Mouse (Mus musculus): Measurements from ENCODE around the gene 2310034G01Rik. TPM values are rescaled to one million over a fixed set of nuclear protein-coding genes. Genes with fewer than 3 reads are reported as not detected.

2310034G01Rik gene
- polyA plus RNA-seq, 1 experiment from 2014 or later, result 2.4 TPM

- no peak for ATAC-seq (ENCODE audit: low FRiP score)
- peak overlapping the region; percentile 76 for H3K9ac ChIP-seq (replicated peaks)
- no peaks in the 10 kb centered on the region for H3K9me3 ChIP-seq (replicated peaks)
- peak overlapping the region; percentile 63 for H3K4me3 ChIP-seq (replicated peaks)
- no peak overlapping the region for H3K27ac ChIP-seq (replicated peaks)
- peaks cover 23% of the 10 kb centered on the region for H3K4me1 ChIP-seq
- 16% methylated on average over 25 of the region's 25 CpGs for WGBS
- peaks cover 10% of the 10 kb centered on the region; the same call in 1 of the 2 replicates for H3K27me3 ChIP-seq (replicated peaks)
- no peaks in the 10 kb centered on the region for H3K36me3 ChIP-seq
- peak overlapping the region; percentile 80 for H3K4me2 ChIP-seq
Observed at GRCm38 (mm10) chr19:46357344-46358280, 7.5 kb upstream of the 2310034G01Rik start.

- peak overlapping the region; percentile 76 for H3K9ac ChIP-seq (replicated peaks)
- under 1% methylated on average over 29 of the region's 29 CpGs for WGBS
- peak overlapping the region; percentile 80 for H3K4me2 ChIP-seq
- peak overlapping the region; percentile 30 for H3K27ac ChIP-seq (replicated peaks)
- peak overlapping the region; percentile 63 for H3K4me3 ChIP-seq (replicated peaks)
- peak; percentile 92 for ATAC-seq (ENCODE audit: low FRiP score)
- H3K27me3 ChIP-seq (replicated peaks), result peaks cover 10% of the 10 kb centered on the region; the same call in 1 of the 2 replicates
- peaks cover 23% of the 10 kb centered on the region for H3K4me1 ChIP-seq
- no peaks in the 10 kb centered on the region for H3K36me3 ChIP-seq
- no peaks in the 10 kb centered on the region for H3K9me3 ChIP-seq (replicated peaks)
Observed at GRCm38 (mm10) chr19:46356701-46357138, 6.6 kb upstream of the 2310034G01Rik start.

- H3K27ac ChIP-seq (replicated peaks), result peak overlapping the region; percentile 92; the same call in 1 of the 2 replicates
- peak overlapping the region; percentile 73 for H3K4me2 ChIP-seq
- no peaks in the 10 kb centered on the region for H3K9me3 ChIP-seq (replicated peaks)
- 33% methylated on average over 6 of the region's 6 CpGs for WGBS
- peak overlapping the region; percentile 60 for H3K4me3 ChIP-seq (replicated peaks)
- H3K9ac ChIP-seq (replicated peaks), result peak overlapping the region; percentile 75
- peaks cover 27% of the 10 kb centered on the region for H3K4me1 ChIP-seq
- H3K36me3 ChIP-seq, result no peaks in the 10 kb centered on the region
- H3K27me3 ChIP-seq (replicated peaks), result 0 out of 2 replicates have a peak, but pooled peaks cover 6% of the 10 kb centered on the region
- ATAC-seq (ENCODE audit: low FRiP score), result 0 out of 2 replicates have a peak, but pooled peaks have one; percentile 35
Observed at GRCm38 (mm10) chr19:46349550-46349949, 552 bp downstream of the 2310034G01Rik start.

DNA sequence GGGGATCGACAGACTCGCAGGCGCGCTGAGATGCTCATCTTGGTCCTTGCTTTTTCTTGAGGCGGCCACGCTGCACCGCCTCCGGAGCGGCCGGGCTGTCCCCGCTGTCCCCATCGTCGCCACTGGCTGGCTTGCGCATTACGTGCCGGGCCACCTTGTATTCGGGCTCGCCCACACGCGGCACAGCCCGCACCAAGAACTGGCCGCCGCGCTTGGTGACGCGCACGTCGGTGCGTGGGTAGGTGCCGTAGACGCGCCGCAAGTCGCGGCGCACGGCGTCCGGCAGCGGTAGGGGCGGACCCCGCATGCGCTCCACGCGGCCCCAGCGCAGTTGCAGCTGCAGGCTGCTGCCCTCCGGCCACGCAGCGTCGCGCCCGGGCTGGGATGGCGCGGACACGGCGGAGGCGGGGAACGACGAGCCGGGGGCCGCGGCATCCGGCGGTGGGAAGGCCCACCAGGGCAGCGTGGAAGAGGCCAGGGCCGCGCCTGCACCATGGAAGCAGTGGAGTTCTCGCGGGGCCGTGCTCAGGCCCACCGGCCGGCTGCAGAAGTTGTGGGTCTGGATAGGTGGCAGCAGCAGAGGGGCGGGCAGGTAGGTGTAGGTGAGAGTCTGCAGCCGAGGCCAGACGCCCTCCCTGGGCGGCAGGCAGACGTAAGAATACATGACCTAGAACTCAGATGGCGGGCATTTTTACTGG lies 1.2 kb downstream of the 2310034G01Rik start:
- peak overlapping the region; percentile 75 for H3K9ac ChIP-seq (replicated peaks)
- peak overlapping the region; percentile 92 for H3K27ac ChIP-seq (replicated peaks)
- H3K36me3 ChIP-seq, result no peaks in the 10 kb centered on the region
- H3K4me3 ChIP-seq (replicated peaks), result peak overlapping the region; percentile 60
- 0 out of 2 replicates have a peak, but pooled peaks cover 7% of the 10 kb centered on the region for H3K27me3 ChIP-seq (replicated peaks)
- H3K4me2 ChIP-seq, result peak overlapping the region; percentile 73
- ATAC-seq (ENCODE audit: low FRiP score), result peak; percentile 95
- WGBS, result under 1% methylated on average over 78 of the region's 78 CpGs
- H3K4me1 ChIP-seq, result peaks cover 27% of the 10 kb centered on the region
- H3K9me3 ChIP-seq (replicated peaks), result no peaks in the 10 kb centered on the region

DNA sequence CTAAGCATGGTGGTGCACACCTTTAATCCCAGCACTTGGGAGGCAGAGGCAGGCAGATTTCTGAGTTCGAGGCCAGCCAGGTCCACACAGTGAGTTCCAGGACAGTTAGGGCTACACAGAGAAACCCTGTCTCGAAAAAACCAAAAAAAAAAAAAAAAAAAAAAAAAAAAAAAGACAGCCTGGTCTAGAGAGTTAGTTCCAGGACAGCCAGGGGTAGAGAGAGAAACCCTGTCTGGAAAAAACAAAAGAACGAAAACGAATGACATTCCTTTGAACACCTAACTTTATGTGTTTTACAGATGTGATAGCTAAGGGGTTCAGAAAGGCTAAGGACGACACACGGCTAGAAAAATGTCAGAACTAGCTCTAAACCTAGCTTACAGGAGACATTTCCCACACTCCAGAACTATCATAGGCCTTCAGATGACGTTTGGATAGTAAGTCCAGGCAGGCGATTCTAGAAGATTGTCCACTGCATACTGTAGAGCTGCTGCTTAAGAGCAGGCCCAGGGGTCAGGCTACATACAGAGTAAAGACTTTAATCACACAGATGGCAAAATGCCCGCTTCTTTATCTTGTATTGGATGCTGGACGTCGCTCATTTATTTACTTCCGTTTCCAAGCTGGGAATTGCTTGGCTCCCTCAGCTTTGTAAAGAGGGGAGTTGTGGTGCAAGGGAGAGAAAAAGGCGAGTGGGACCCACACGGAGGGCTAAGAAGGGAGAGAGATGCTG lies 2.0 kb downstream of the 2310034G01Rik start:
- Histone ChIP-seq H3K27ac (replicated peaks) (peak overlapping the region; percentile 92), H3K9me3 (replicated peaks) (no peaks in the 10 kb centered on the region), H3K9ac (replicated peaks) (peak overlapping the region; percentile 75), H3K27me3 (replicated peaks) (peaks cover 12% of the 10 kb centered on the region; the same call in 1 of the 2 replicates), H3K4me1 (peaks cover 27% of the 10 kb centered on the region), H3K36me3 (no peaks in the 10 kb centered on the region), H3K4me3 (replicated peaks) (peak overlapping the region; percentile 60), H3K4me2 (peak overlapping the region; percentile 73)
- WGBS, result 29% methylated on average over 14 of the region's 14 CpGs
- ATAC-seq (ENCODE audit: low FRiP score), result peak; percentile 29

- WGBS, result 100% methylated on average over 1 of the region's 1 CpGs
- ATAC-seq (ENCODE audit: low FRiP score), result no peak
- Histone ChIP-seq H3K4me1 (peaks cover 27% of the 10 kb centered on the region), H3K9ac (replicated peaks) (no peak overlapping the region), H3K4me3 (replicated peaks) (no peak overlapping the region), H3K4me2 (no peak overlapping the region), H3K27ac (replicated peaks) (no peak overlapping the region), H3K27me3 (replicated peaks) (peaks cover 12% of the 10 kb centered on the region; the same call in 1 of the 2 replicates), H3K36me3 (no peaks in the 10 kb centered on the region), H3K9me3 (replicated peaks) (no peaks in the 10 kb centered on the region)
Observed at GRCm38 (mm10) chr19:46347146-46347545, 3.0 kb downstream of the 2310034G01Rik start.

GRCm38 (mm10) chr19:46344710-46345419 lies 5.2 kb downstream of the 2310034G01Rik start:
- H3K9ac ChIP-seq (replicated peaks), result no peak overlapping the region; the same call in 1 of the 2 replicates
- no peak overlapping the region for H3K27ac ChIP-seq (replicated peaks)
- H3K9me3 ChIP-seq (replicated peaks), result no peaks in the 10 kb centered on the region
- no peak overlapping the region for H3K4me3 ChIP-seq (replicated peaks)
- no peak for ATAC-seq (ENCODE audit: low FRiP score)
- H3K4me2 ChIP-seq, result no peak overlapping the region
- peaks cover 22% of the 10 kb centered on the region for H3K4me1 ChIP-seq
- H3K27me3 ChIP-seq (replicated peaks), result peaks cover 12% of the 10 kb centered on the region; the same call in 1 of the 2 replicates
- 17% methylated on average over 7 of the region's 7 CpGs for WGBS
- H3K36me3 ChIP-seq, result no peaks in the 10 kb centered on the region

DNA sequence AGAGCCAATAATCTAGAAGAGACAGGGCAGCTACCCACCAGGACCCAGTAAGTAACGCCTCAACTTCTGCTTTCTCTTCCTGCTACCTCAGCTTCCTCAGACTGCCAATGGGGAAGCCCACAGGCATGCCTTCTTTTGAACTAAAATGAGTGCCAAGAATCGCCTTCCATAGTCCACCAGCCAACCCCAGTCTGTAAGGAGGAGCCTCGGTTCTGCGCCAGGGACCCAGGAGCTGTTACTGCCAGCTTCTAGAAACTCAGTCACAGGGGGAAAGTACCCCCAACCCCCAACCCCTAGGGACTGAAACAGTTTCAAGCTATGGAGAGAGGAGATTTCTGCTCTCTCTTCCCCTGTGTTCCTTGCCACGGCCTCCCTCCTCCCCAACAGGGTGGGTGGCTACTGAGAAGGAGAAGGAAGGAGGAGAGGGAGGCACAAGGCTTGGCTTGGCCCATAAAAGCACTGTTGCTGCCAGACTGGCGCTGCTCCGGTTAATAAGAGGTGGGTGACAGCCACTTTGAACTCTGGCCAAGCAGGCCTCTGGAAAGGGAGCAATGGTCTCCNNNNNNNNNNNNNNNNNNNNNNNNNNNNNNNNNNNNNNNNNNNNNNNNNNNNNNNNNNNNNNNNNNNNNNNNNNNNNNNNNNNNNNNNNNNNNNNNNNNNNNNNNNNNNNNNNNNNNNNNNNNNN lies 10.7 kb downstream of the 2310034G01Rik start:
- Histone ChIP-seq H3K9ac (replicated peaks) (no peak overlapping the region), H3K4me3 (replicated peaks) (peak overlapping the region; percentile 68; the same call in 1 of the 2 replicates), H3K27me3 (replicated peaks) (peaks cover 8% of the 10 kb centered on the region; the same call in 1 of the 2 replicates), H3K4me2 (peak overlapping the region; percentile 86), H3K27ac (replicated peaks) (peak overlapping the region; percentile 70), H3K9me3 (replicated peaks) (no peaks in the 10 kb centered on the region), H3K4me1 (peaks cover 31% of the 10 kb centered on the region), H3K36me3 (no peaks in the 10 kb centered on the region)
- 74% methylated on average over 7 of the region's 7 CpGs for WGBS
- peak; percentile 19; the same call in 1 of the 2 replicates for ATAC-seq (ENCODE audit: low FRiP score)

- ATAC-seq (ENCODE audit: low FRiP score), result peak; percentile 16
- Histone ChIP-seq H3K27me3 (replicated peaks) (peaks cover 5% of the 10 kb centered on the region; the same call in 1 of the 2 replicates), H3K9me3 (replicated peaks) (no peaks in the 10 kb centered on the region), H3K27ac (replicated peaks) (peak overlapping the region; percentile 70), H3K36me3 (no peaks in the 10 kb centered on the region), H3K4me3 (replicated peaks) (peak overlapping the region; percentile 68), H3K4me1 (peaks cover 31% of the 10 kb centered on the region), H3K9ac (replicated peaks) (peak overlapping the region; percentile 44), H3K4me2 (peak overlapping the region; percentile 86)
- WGBS, result 54% methylated on average over 6 of the region's 6 CpGs
Observed at GRCm38 (mm10) chr19:46338942-46339286, 11.2 kb downstream of the 2310034G01Rik start.

DNA sequence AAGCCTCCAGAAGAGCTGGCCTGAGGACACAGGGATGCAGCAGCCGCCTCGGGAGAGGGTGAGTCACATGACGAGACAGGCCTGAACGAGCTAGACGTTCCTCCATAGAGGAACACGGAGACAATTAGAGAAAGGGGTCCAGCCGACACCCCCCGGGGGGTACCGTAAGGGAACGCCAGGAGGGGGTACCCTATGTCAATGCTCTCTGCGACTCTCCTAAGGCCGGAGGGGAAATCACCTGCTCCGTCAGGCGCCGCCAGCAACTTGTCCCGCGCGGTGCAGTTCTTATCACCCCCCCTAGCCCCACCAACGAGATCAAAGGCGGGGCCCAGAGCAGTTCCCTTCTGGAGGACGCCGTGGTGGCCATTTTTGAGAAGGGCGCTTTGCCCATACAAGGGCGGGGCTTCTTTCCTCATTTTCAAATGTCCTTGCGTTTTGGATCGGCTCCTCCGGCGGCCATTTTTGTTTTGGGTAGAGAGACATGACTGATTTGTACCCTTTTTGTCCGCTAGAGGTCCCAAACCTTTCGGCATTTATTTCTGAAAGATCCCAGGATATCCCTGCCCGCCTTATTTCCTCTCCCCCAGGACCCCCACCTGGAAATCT lies 11.7 kb downstream of the 2310034G01Rik start, which contains the start of gene Cuedc2:
Gene Cuedc2, minus strand, starts transcription at position 372 of the 606 bp plus-strand sequence.
- under 1% methylated on average over 31 of the region's 31 CpGs for WGBS
- peak within 1 kb of the TSS; percentile 68 for H3K4me3 ChIP-seq (replicated peaks)
- peak; percentile 91 for ATAC-seq (ENCODE audit: low FRiP score)
- H3K27ac ChIP-seq (replicated peaks), result peak within 1 kb of the TSS; percentile 83
- H3K27me3 ChIP-seq (replicated peaks), result 0 out of 2 replicates have a peak, but pooled peaks cover under 1% of the 10 kb centered on the region
- no peaks in the 10 kb centered on the region for H3K36me3 ChIP-seq
- H3K4me2 ChIP-seq, result peak within 1 kb of the TSS; percentile 86
- H3K9me3 ChIP-seq (replicated peaks), result no peaks in the 10 kb centered on the region
- H3K4me1 ChIP-seq, result peaks cover 31% of the 10 kb centered on the region
- peak within 1 kb of the TSS; percentile 67 for H3K9ac ChIP-seq (replicated peaks)
